Mouse (Mus musculus) embryo, embryonic 9.5 days (tissue): Measurements from ENCODE around the gene Samhd1.
A peak's percentile ranks its signal among the peaks of the same experiment; 100 is the strongest.

Source experiments
- DNase-seq: peaks from one replicate; pipeline ENCODE4 v3.0.0-alpha.2; 2017; ENCODE audit errors: extremely low spot score

Gene Samhd1

DNA sequence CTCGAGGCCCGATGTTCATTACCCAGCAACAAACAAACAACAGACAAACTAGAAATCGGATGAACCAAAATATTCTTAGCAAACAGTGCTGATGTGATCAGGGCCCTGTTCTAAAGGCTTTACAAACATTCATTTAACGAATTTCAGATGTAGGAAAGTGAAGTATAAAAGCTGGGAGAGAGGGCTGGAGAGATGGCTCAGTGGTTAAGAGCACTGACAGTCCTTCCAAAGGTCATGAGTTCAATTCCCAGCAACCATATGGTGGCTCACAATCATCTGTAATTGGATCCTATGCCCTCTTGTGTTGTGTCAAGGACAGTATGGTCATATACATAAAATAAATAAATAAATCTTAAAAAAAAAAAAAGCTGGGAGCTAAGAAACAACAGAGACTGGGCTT is 1.1 kb upstream of the Samhd1 start:
- no peak for DNase-seq

DNA sequence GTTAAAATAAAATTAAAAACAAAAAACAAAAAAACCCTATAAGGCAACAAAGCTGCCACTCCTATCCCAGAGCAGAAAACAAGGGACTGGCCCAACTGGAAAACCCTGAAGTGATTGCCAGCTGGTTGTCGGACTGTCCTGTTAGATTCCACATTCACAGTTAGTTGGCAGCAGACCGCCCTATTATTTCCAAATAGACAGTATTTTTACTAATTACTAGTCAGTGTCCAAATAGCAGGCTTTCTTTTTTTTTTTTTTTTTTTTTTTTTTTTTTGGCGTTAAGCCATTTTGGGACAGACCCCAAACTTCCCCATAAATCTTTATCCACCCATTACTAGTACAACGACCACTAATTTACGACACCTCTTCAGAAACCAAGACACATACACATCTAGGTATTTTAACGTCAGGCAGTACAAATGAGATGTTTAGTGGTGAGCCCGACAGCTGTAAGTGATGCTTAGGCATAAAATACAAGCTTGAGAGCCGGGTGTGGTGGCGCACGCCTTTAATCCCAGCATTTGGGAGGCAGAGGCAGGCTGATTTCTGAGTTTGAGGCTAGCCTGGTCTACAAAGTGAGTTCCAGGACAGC is 560 bp upstream of the Samhd1 start:
- DNase-seq: no peak

DNA sequence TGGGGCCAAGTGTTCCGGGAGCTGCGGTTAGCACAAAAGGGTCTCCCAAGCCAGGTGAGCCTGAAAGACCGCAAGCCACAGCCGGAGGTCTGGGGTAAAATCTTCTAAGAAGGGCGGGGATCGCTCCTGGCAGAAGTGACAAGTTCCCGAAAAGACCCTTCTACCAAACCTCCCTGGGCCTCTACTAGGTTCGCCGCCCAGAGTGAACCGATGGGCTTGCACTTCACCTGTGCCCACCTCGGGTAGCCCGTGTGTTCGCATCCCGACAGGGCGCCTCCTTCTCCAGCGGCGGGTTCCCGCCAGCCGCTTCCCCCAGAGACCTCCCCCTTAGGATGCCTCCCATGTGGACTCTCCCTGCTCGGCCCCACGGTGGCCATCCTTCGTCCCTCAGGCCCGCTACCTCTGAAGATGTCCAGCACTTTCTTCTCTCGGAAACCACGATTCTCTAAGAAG is 560 bp downstream of the Samhd1 start:
- DNase-seq: no peak

DNA sequence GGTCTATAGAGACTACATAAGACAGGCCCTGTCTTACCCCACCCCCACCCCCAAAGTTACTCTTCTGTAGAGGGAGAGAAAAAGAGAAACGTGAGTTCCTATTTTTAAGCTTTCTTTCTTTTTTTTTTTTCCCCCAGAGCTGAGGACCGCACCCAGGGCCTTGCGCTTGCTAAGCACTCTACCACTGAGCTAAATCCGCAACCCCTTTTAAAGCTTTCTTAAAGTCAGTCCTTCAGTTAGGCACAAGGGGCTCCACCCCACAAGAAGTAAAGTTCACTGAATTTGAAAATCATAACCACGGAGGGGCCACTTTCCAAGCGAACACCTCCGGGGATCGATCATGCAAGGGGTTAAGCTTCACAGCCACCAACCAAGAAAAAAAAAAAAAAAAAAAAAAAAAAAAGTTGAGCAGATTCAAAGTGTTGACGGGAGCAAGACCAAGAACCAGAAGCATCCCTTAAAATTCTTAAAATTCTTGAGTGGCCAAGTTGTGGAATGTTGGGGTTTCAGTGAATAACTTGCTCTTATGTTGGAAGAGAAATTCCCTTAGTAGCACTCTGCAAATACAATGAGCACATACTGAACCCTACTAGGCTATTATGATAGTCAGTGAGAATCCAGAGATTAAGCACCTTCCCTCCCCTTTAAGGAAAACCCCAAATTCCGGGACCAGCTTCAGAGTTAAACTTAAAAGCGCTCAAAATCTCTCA is 1.1 kb downstream of the Samhd1 start:
- DNase-seq: peak; percentile 3

- no peak for DNase-seq
These were observed 2.2 kb downstream of the Samhd1 start for GRCm38 (mm10) chr2:157132686-157133540.

DNA sequence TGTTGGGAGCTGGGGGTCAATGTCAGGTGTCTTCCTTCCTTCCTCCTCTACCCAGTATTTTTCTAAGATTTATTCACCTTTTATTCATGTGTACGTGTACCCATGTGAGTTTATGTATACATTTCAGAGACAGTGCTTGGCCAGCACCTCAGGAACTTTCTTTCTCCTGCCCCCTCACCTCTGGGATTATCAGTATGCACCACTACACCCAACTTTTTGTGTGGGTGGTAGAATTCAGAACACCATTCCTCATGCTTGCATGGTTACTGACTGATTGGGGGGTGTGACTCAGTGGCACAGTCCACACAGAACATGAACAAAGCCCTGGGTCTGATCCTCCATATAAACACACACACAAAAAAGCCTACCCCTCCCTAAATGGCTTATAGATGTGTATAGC is 3.0 kb downstream of the Samhd1 start:
- no peak for DNase-seq

GRCm38 (mm10) chr2:157130813-157131514 is 4.1 kb downstream of the Samhd1 start:
- DNase-seq: no peak

DNA sequence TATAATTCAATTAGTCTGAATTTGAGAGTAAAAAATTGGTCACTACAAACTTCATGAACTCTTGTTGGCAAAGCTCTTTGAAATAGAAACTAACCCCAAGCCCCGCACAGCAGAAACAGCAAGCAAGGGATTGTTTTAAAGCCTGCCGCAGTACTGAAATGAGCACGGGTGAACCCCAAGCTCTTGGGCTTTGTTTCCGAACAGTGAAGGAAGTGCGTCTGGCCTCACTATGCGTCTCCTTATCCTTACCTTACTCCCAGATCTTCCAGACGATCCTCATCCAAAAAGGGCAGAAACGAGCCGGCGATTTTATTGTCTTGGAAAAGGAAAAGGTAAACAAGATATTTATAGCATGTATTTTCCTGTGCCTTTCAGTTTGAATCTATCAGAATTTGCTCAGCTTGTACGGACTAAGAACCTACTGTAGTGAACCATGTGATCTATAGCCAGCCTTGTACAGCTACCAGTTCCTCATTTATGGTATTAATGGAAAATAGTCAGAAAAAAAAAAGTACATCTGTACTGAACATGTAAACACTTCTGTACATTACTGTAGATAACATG is 5.4 kb downstream of the Samhd1 start:
- DNase-seq: no peak

DNA sequence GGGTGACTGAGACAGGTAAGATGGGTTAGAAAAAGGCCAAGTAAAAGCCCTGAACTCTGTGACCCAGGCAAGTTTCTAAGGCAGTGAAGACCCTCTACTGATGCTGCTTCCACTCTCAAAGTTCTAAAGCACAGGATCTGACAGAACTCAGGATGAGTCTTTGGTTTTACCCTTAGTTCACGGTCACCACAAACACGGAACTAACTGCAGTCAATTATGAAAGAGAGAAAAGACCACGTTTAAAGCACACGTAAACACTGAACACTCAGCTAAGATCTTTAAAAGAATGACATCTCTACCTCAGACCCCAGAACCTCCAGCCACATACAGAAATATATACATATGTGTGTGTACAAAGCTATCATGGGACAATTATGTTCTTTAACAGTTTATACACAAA is 6.0 kb downstream of the Samhd1 start:
- no peak for DNase-seq

DNA sequence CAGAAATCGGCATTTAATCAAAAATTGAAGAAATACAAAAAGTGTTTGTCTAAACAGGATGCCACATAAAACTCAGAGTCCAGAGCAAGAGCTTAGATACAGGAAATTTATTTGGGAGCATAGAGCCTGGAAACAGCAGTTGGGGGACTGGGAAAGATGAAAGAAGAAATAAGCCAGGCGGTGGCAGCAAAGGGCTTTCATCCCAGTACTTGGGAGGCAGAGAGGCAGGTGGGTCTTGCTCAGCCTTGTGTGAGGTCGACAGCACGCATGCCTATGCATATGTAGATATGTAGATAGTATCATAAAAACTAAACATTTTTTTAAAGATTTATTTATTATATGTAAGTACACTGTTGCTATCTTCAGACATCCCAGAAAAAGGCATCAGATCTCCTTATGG is 7.0 kb downstream of the Samhd1 start:
- no peak for DNase-seq

DNA sequence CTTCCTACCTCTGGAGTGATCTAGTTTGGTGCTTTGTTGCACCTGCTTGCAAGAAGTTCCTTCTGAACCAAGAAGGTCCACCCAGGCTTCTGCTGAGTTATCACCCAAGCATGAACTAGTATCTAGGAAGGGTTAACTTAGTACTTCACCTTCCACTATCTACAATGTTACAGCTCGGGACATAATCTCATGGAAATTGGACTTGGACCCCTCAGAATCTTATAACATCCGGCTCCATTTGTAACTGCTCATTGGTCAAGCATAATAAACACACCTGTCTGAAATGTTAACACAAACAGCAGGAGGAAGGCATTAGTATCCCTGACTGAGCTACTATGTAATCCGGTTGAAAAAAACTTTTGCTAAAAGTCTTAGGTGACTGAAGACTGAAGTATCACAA is 7.7 kb downstream of the Samhd1 start:
- no peak for DNase-seq

DNA sequence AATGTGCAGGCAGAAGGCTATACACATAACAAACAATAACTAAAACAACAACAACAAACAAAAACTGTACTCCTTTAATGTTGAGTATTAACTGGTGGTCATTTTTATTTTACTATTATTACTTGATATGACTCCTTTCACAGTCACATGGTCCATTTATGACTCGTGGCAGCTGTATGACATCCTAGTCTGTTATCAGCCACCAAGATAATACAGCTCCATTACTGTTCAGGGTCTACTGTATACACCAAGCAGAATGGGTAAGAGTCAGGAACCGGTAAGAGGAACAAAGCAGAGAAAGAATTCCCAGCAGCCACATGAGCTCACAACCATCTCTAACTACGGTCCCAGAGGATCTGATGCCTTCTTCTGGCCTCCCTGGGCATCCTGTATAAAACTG is 9.8 kb downstream of the Samhd1 start:
- no peak for DNase-seq

GRCm38 (mm10) chr2:157121766-157122165 is 13.3 kb downstream of the Samhd1 start:
- no peak for DNase-seq

- no peak for DNase-seq
These were observed 16.0 kb downstream of the Samhd1 start for GRCm38 (mm10) chr2:157119075-157119474.

GRCm38 (mm10) chr2:157118556-157118955 is 16.5 kb downstream of the Samhd1 start:
- DNase-seq: no peak

DNA sequence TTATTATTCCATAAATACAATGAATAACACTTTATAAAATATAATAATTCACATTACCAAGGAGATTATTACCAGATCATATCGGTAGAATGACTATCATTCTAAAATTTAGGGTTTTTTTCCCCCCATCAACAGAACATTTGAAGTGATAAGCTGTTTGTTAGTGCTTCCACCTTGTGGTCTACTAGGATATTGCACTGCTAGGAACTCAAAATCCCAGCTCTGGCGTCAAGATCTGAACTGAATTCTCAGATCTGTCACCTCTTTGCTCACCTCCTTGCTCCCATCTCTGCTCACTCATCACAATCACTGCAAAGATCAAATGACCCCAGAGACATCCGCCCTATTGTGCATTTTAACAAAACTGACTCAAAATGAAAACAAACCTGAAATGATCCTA is 18.1 kb downstream of the Samhd1 start:
- DNase-seq: peak; percentile 36

GRCm38 (mm10) chr2:157108236-157108635 is 26.8 kb downstream of the Samhd1 start:
- DNase-seq: no peak

DNA sequence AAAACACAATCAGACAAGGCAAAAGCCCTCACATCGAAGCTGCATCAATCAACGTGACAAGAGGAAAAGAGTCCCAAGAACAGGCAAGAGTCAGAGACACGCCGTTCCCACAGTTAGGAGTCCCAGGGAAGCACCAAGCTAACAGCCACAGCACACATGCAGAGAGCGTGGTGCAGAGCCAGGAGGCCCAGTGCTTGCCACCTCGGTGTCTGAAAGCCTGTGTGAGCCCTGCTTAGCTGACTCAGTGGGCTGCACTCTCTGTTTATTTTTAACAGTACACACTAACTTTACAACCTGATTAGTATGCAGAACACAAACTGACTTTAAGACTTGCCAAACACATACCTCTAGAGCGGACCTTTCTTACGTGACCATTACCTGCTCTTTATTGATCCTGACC is 30.6 kb downstream of the Samhd1 start:
- DNase-seq: no peak

DNA sequence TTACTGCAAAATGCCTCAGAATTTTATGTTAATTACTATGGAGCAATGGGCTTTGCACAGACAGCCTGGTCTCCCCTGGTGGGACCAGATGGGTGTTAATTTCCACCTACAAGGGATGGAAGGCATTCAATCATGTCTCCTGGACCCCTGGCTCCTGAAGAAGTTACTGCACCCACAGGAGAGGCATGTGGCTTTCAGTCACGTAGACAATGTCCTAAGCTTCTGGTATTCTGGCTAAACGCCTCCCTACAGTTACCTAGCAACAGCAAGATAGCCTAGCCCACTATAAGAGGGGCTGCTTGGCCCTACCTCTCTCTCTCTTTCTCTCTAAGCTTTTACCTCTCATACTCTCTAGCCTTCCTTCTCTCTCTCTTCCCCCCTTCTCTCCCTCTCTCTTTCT is 32.8 kb downstream of the Samhd1 start:
- no peak for DNase-seq

DNA sequence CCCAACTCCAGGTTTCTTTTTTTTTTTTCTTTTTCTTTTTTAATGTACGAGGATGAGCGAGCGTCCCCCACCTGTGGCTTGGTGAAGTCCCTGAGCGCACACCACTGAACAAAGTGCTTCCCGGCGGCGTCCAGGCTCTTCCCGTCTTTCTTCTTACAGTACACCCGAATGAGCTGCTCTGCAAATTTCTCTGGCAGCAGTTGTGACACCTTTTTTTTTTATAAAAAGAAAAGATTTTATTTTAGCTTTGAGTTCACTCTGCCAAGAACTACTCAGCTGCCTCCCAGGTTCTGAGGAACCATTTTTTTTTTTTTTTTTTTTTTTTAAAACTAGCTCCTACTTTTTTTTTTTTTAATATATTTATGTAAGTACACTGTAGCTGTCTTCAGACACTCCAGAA is 33.4 kb downstream of the Samhd1 start:
- no peak for DNase-seq

DNA sequence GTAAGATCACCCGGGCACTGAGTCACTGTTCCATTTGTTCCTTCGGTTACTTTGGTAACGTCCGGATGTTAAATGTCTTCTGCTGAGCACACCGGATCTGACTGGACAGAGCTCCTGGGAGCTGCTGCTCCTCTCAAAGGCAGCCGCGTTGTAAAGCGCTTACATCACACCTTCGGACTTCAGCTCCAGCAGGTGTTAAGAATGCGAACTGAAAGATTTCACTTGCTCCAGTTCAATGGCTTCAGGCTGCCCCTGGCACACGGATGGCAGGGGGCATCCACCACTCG is 34.8 kb downstream of the Samhd1 start:
- no peak for DNase-seq
